Mouse (Mus musculus) small intestine, adult 2 months (tissue): ENCODE results near the gene Cbl. TPM values are rescaled to one million over a fixed set of nuclear protein-coding genes. Genes with fewer than 3 reads are reported as not detected.

ENCODE experiments used
- H3K27ac ChIP-seq: fragments of 200-500 bp; 2 replicates; pipeline ENCODE4 v1.5.1; 2012; ENCODE audit warnings: low read depth, low read length, control low read depth, inconsistent platforms; ENCODE audit not compliant: insufficient read depth
- H3K27me3 ChIP-seq: fragments of 200-500 bp; 2 replicates; pipeline ENCODE4 v1.6.1; 2012; ENCODE audit warnings: mild to moderate bottlenecking, moderate library complexity, low read length, inconsistent platforms; ENCODE audit not compliant: control insufficient read depth, insufficient read depth
- H3K36me3 ChIP-seq: fragments of 200-500 bp; 2 replicates; pipeline ENCODE4 v1.6.1; 2012; ENCODE audit warnings: mild to moderate bottlenecking, low read length, control low read depth, inconsistent platforms; ENCODE audit not compliant: control insufficient read depth, insufficient read depth
- H3K4me1 ChIP-seq: fragments of 200-500 bp; 2 replicates; pipeline ENCODE4 v1.6.1; 2012; ENCODE audit warnings: low read length, inconsistent platforms, mixed read lengths; ENCODE audit not compliant: control insufficient read depth, insufficient read depth, insufficient read length
- H3K4me3 ChIP-seq: fragments of 200-500 bp; 2 replicates; pipeline ENCODE4 v1.5.1; 2012; ENCODE audit warnings: low read depth, mild to moderate bottlenecking, control low read depth, inconsistent platforms, low read length, moderate library complexity
- CTCF ChIP-seq: fragments of 200-500 bp; IDR thresholded peaks from 2 replicates; pipeline ENCODE4 v1.5.1; 2012; ENCODE audit warnings: low read depth, mild to moderate bottlenecking, control low read depth, inconsistent platforms, low read length, moderate library complexity, mixed read lengths; ENCODE audit not compliant: insufficient replicate concordance, insufficient read length; ENCODE audit errors: extremely low read depth
- POLR2A ChIP-seq: fragments of 200-500 bp; IDR thresholded peaks from 2 replicates; pipeline ENCODE4 v1.6.1; 2012; ENCODE audit warnings: low read depth, mild to moderate bottlenecking, control low read depth, inconsistent platforms, low read length, moderate library complexity
- WGBS: fragments of 180-500 bp; shearing (Covaris S2); methylation state at CpG from one replicate; pipeline ENCODE4 v1.1.7; 2018; 5-methylcytosine and 5-hydroxymethylcytosine counted together
- polyA plus RNA-seq: library from polyadenylated mRNA; depleted of rRNA; stranded (reverse); fragments of >200 nt; gene quantifications from 2 replicates; pipeline ENCODE4 v1.2.3, GENCODE M21; 2012

The Cbl gene
- polyA plus RNA-seq, 1 experiment, result 6.9 TPM

- no peak for TF ChIP-seq CTCF
- TF ChIP-seq POLR2A, result peak; percentile 52; the same call in 1 of the 2 replicates
- peak within 1 kb of the TSS; percentile 75 for H3K27ac ChIP-seq
Observed at GRCm38 (mm10) chr9:44251314-44251713, 17.5 kb upstream of the Cbl start, which contains the start of gene Pdzd3. Gene Pdzd3 (minus strand): TSS chr9:44251471.

GRCm38 (mm10) chr9:44250445-44250844 is 16.6 kb upstream of the Cbl start:
- TF ChIP-seq POLR2A, result no peak
- no peak for TF ChIP-seq CTCF
- Histone ChIP-seq H3K4me1 (peaks cover 27% of the 10 kb centered on the region), H3K4me3 (peak overlapping the region; percentile 68), H3K27me3 (no peaks in the 10 kb centered on the region), H3K27ac (peak overlapping the region; percentile 75; the same call in 1 of the 2 replicates), H3K36me3 (peaks cover 18% of the 10 kb centered on the region)
- 69% methylated on average over 4 of the region's 4 CpGs for WGBS

More at GRCm38 (mm10) chr9:44251314-44251713, 17.5 kb upstream of the Cbl start, which contains the start of gene Pdzd3:
- H3K4me3 ChIP-seq, result peak within 1 kb of the TSS; percentile 68
- peaks cover 18% of the 10 kb centered on the region for H3K36me3 ChIP-seq
- no peaks in the 10 kb centered on the region for H3K27me3 ChIP-seq
- WGBS, result 28% methylated on average over 10 of the region's 10 CpGs
- H3K4me1 ChIP-seq, result peaks cover 27% of the 10 kb centered on the region

DNA sequence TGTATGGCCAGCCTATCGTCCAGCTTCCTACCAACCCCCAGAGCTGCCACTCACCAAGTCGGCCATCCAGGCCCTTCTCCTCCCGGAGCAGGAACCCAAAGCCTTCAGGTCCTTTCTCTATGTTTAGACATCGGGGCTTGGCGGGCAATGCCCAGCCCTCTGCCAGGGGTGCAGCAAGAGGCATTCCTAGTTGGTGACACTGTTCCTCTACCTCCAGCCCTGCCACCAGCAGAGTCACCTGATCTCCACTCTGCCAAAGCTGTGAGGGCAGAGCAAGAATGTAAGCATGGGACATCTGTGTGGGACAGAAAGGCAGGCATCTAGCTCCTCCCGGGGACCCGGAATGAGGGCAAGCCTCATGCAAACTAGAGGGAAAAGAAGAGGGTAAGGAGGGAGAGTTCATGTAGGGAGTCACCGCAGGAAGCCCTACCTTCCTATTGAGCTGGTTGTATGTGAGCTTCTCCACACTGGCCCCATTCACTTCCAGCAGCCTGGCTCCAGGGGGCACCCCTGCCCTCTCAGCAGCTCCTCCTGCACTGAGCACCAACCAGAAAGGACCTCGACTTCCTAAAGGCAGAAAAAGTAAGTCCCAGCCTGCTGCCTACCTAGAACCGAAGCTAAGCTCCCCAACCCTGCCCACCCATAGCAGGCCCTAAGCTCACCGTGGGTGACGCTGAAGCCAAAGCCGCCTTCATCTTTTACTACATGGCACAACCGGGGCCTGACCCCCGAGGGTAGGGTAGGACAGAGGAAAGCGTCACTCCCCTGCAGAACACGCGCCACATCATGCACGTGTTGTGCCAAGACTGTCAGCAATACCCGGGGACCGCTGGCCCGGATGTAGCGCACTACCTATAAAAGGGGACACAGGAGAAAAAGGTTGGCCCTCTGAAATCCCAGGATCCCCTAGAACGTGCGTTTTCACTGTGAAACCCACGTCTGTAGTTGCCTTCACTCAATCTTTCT is 15.6 kb upstream of the Cbl start:
- H3K4me3 ChIP-seq, result peak overlapping the region; percentile 68
- H3K36me3 ChIP-seq, result peaks cover 18% of the 10 kb centered on the region
- TF ChIP-seq POLR2A, result no peak
- peak; percentile 51; the same call in 1 of the 2 replicates for TF ChIP-seq CTCF
- no peaks in the 10 kb centered on the region for H3K27me3 ChIP-seq
- 66% methylated on average over 26 of the region's 26 CpGs for WGBS
- no peak overlapping the region for H3K27ac ChIP-seq
- H3K4me1 ChIP-seq, result peaks cover 27% of the 10 kb centered on the region

GRCm38 (mm10) chr9:44247907-44248306 is 14.1 kb upstream of the Cbl start:
- no peaks in the 10 kb centered on the region for H3K27me3 ChIP-seq
- H3K36me3 ChIP-seq, result peaks cover 18% of the 10 kb centered on the region
- H3K27ac ChIP-seq, result no peak overlapping the region
- H3K4me1 ChIP-seq, result peaks cover 27% of the 10 kb centered on the region
- TF ChIP-seq POLR2A, result no peak
- no peak for TF ChIP-seq CTCF
- 44% methylated on average over 6 of the region's 6 CpGs for WGBS
- no peak overlapping the region for H3K4me3 ChIP-seq

- Histone ChIP-seq H3K4me1 (peaks cover 14% of the 10 kb centered on the region), H3K36me3 (peaks cover 10% of the 10 kb centered on the region), H3K27ac (no peak overlapping the region), H3K27me3 (no peaks in the 10 kb centered on the region), H3K4me3 (no peak overlapping the region)
- 64% methylated on average over 2 of the region's 2 CpGs for WGBS
- no peak for TF ChIP-seq POLR2A
- no peak for TF ChIP-seq CTCF
Observed at GRCm38 (mm10) chr9:44243621-44244020, 9.8 kb upstream of the Cbl start.

GRCm38 (mm10) chr9:44241418-44241817 is 7.6 kb upstream of the Cbl start:
- H3K36me3 ChIP-seq, result no peaks in the 10 kb centered on the region
- H3K27ac ChIP-seq, result no peak overlapping the region
- 71% methylated on average over 9 of the region's 9 CpGs for WGBS

DNA sequence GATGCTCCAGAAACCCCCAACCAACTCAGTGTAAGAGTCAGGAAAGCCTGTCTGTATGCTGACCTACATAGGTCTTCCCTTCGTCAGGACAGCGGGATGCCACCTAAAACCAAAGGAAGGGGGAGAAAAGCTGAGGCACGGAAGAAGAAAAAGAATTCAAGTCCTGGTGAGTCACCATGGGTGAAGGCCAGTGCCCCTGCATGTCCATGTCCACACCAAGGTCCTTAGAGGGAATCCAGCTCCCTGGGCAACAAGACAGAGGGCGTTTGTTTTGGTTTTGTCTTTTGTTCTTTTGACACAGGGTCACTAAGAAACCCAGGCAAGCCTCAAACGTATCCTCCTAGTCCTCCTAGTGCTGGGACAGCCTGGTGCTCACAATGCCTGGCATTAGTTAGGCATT is 7.1 kb upstream of the Cbl start:
- Histone ChIP-seq H3K36me3 (no peaks in the 10 kb centered on the region), H3K4me1 (peaks cover 1% of the 10 kb centered on the region; the same call in 1 of the 2 replicates), H3K4me3 (no peak overlapping the region), H3K27ac (no peak overlapping the region), H3K27me3 (no peaks in the 10 kb centered on the region)
- TF ChIP-seq POLR2A (no peak), CTCF (no peak)
- WGBS, result 69% methylated on average over 5 of the region's 5 CpGs

More at GRCm38 (mm10) chr9:44241418-44241817, 7.6 kb upstream of the Cbl start:
- Histone ChIP-seq H3K4me1 (no peaks in the 10 kb centered on the region), H3K27me3 (no peaks in the 10 kb centered on the region), H3K4me3 (no peak overlapping the region)
- TF ChIP-seq POLR2A, result no peak
- TF ChIP-seq CTCF, result no peak
